Mouse (Mus musculus): ENCODE measurements around the gene Abhd17c. TPM values are rescaled to one million over a fixed set of nuclear protein-coding genes. Genes with fewer than 3 reads are reported as not detected.
"Not testable (repeated sequence)": the region's sequence is repeated elsewhere in the genome, so short reads cannot be mapped to it uniquely, and the experiment has no call there.

Gene Abhd17c
- total and polyA plus RNA-seq, 2 experiments from 2014 or later = 67.4 to 89.7 TPM

GRCm38 (mm10) chr7:84185196-84185595, 33.5 kb upstream of the Abhd17c start:
- ATAC-seq = no peak
- 76% methylated on average over 4 of the region's 4 CpGs for WGBS
- TF ChIP-seq CTCF (IDR thresholded peaks at IDR 0.05; ENCODE audit: low read depth) = no peak
- Histone ChIP-seq H3K9me3 (ENCODE audit: low read length) (no peaks in the 10 kb centered on the region), H3K4me2 (ENCODE audit: low read depth, low read length) (no peak overlapping the region), H3K9ac (replicated peaks; ENCODE audit: low read length) (no peak overlapping the region), H3K4me3 (ENCODE audit: low read length) (no peak overlapping the region), H3K27ac (no peak overlapping the region), H3K27me3 (ENCODE audit: insufficient read depth, low read length) (no peaks in the 10 kb centered on the region), H3K4me1 (ENCODE audit: insufficient read depth, low read length) (no peaks in the 10 kb centered on the region), H3K36me3 (ENCODE audit: insufficient read depth, low read length) (no peaks in the 10 kb centered on the region)
- no peak for DNase-seq (ENCODE audit: low spot score)

- Histone ChIP-seq H3K9ac (replicated peaks; ENCODE audit: low read length) (no peak overlapping the region), H3K27ac (no peak overlapping the region), H3K36me3 (ENCODE audit: insufficient read depth, low read length) (no peaks in the 10 kb centered on the region), H3K4me1 (ENCODE audit: insufficient read depth, low read length) (no peaks in the 10 kb centered on the region), H3K4me3 (ENCODE audit: low read length) (no peak overlapping the region), H3K27me3 (ENCODE audit: insufficient read depth, low read length) (no peaks in the 10 kb centered on the region), H3K9me3 (ENCODE audit: low read length) (no peaks in the 10 kb centered on the region), H3K4me2 (ENCODE audit: low read depth, low read length) (no peak overlapping the region)
- ATAC-seq (no peak), DNase-seq (ENCODE audit: low spot score) (no peak)
- WGBS = 80% methylated on average over 3 of the region's 3 CpGs
- TF ChIP-seq CTCF (IDR thresholded peaks at IDR 0.05; ENCODE audit: low read depth) = no peak
Observed at GRCm38 (mm10) chr7:84184703-84185102, 33.0 kb upstream of the Abhd17c start.

- H3K4me1 ChIP-seq (ENCODE audit: insufficient read depth, low read length); ATAC-seq; H3K27ac ChIP-seq; H3K36me3 ChIP-seq (ENCODE audit: insufficient read depth, low read length); DNase-seq (ENCODE audit: low spot score); H3K4me2 ChIP-seq (ENCODE audit: low read depth, low read length); H3K4me3 ChIP-seq (ENCODE audit: low read length); H3K9me3 ChIP-seq (ENCODE audit: low read length); H3K9ac ChIP-seq (replicated peaks; ENCODE audit: low read length); H3K27me3 ChIP-seq (ENCODE audit: insufficient read depth, low read length): not testable (repeated sequence)
- WGBS = 85% methylated on average over 2 of the region's 2 CpGs
Observed at GRCm38 (mm10) chr7:84178809-84179208, 27.1 kb upstream of the Abhd17c start.

GRCm38 (mm10) chr7:84174655-84175448, 23.2 kb upstream of the Abhd17c start:
- 62% methylated on average over 11 of the region's 11 CpGs for WGBS
- Histone ChIP-seq H3K9ac (replicated peaks; ENCODE audit: low read length) (no peak overlapping the region), H3K4me1 (ENCODE audit: insufficient read depth, low read length) (no peaks in the 10 kb centered on the region), H3K27ac (no peak overlapping the region; the same call in 1 of the 2 replicates), H3K4me2 (ENCODE audit: low read depth, low read length) (no peak overlapping the region), H3K36me3 (ENCODE audit: insufficient read depth, low read length) (no peaks in the 10 kb centered on the region), H3K4me3 (ENCODE audit: low read length) (no peak overlapping the region), H3K9me3 (ENCODE audit: low read length) (no peaks in the 10 kb centered on the region), H3K27me3 (ENCODE audit: insufficient read depth, low read length) (no peaks in the 10 kb centered on the region)
- TF ChIP-seq CTCF (IDR thresholded peaks at IDR 0.05; ENCODE audit: low read depth) = no peak
- peak; percentile 81 for ATAC-seq
- peak; percentile 52 for DNase-seq (ENCODE audit: low spot score)

GRCm38 (mm10) chr7:84173394-84173793, 21.7 kb upstream of the Abhd17c start:
- no peaks in the 10 kb centered on the region for H3K9me3 ChIP-seq (ENCODE audit: low read length)
- H3K4me2 ChIP-seq (ENCODE audit: low read depth, low read length) = no peak overlapping the region
- WGBS = 90% methylated on average over 4 of the region's 4 CpGs
- no peak overlapping the region for H3K27ac ChIP-seq
- no peak for TF ChIP-seq CTCF (IDR thresholded peaks at IDR 0.05; ENCODE audit: low read depth)
- ATAC-seq (no peak), DNase-seq (ENCODE audit: low spot score) (no peak)
- no peaks in the 10 kb centered on the region for H3K4me1 ChIP-seq (ENCODE audit: insufficient read depth, low read length)
- no peaks in the 10 kb centered on the region for H3K27me3 ChIP-seq (ENCODE audit: insufficient read depth, low read length)
- H3K36me3 ChIP-seq (ENCODE audit: insufficient read depth, low read length) = no peaks in the 10 kb centered on the region
- H3K9ac ChIP-seq (replicated peaks; ENCODE audit: low read length) = no peak overlapping the region
- no peak overlapping the region for H3K4me3 ChIP-seq (ENCODE audit: low read length)

GRCm38 (mm10) chr7:84171177-84171787, 19.6 kb upstream of the Abhd17c start:
- 95% methylated on average over 1 of the region's 1 CpGs for WGBS
- Histone ChIP-seq H3K4me1 (ENCODE audit: insufficient read depth, low read length) (no peaks in the 10 kb centered on the region), H3K9ac (replicated peaks; ENCODE audit: low read length) (no peak overlapping the region), H3K36me3 (ENCODE audit: insufficient read depth, low read length) (no peaks in the 10 kb centered on the region), H3K27ac (no peak overlapping the region), H3K4me2 (ENCODE audit: low read depth, low read length) (no peak overlapping the region), H3K9me3 (ENCODE audit: low read length) (no peaks in the 10 kb centered on the region), H3K4me3 (ENCODE audit: low read length) (no peak overlapping the region), H3K27me3 (ENCODE audit: insufficient read depth, low read length) (no peaks in the 10 kb centered on the region)
- no peak for TF ChIP-seq CTCF (IDR thresholded peaks at IDR 0.05; ENCODE audit: low read depth)
- no peak for ATAC-seq
- DNase-seq (ENCODE audit: low spot score) = no peak

- Histone ChIP-seq H3K27ac (no peak overlapping the region), H3K4me2 (ENCODE audit: low read depth, low read length) (no peak overlapping the region), H3K4me3 (ENCODE audit: low read length) (no peak overlapping the region), H3K36me3 (ENCODE audit: insufficient read depth, low read length) (no peaks in the 10 kb centered on the region), H3K9me3 (ENCODE audit: low read length) (no peaks in the 10 kb centered on the region), H3K27me3 (ENCODE audit: insufficient read depth, low read length) (no peaks in the 10 kb centered on the region), H3K4me1 (ENCODE audit: insufficient read depth, low read length) (no peaks in the 10 kb centered on the region), H3K9ac (replicated peaks; ENCODE audit: low read length) (no peak overlapping the region)
- ATAC-seq = no peak
- TF ChIP-seq CTCF (IDR thresholded peaks at IDR 0.05; ENCODE audit: low read depth) = no peak
- 93% methylated on average over 2 of the region's 2 CpGs for WGBS
- no peak for DNase-seq (ENCODE audit: low spot score)
Observed at GRCm38 (mm10) chr7:84168355-84168754, 16.7 kb upstream of the Abhd17c start.
